Mouse (Mus musculus): ENCODE data around the gene Gm21969.

GRCm38 (mm10) chr4:139601519-139602356, 1.2 kb upstream of the Gm21969 start:
- 0 out of 2 replicates have a peak, but pooled peaks have one; percentile 4 for TF ChIP-seq CTCF (IDR thresholded peaks at IDR 0.05; ENCODE audit: extremely low read depth, insufficient read length, insufficient replicate concordance, low read depth, low read length)
- no peak for TF ChIP-seq POLR2A (IDR thresholded peaks at IDR 0.05; ENCODE audit: low read depth, low read length)

Measured in small intestine, adult 2 months (tissue).